Mouse (Mus musculus): ENCODE data around the gene Rbm3.
A peak's percentile ranks its signal among the peaks of the same experiment; 100 is the strongest.
"Not testable (repeated sequence)": the region's sequence is repeated elsewhere in the genome, so short reads cannot be mapped to it uniquely, and the experiment has no call there.

Gene Rbm3

DNA sequence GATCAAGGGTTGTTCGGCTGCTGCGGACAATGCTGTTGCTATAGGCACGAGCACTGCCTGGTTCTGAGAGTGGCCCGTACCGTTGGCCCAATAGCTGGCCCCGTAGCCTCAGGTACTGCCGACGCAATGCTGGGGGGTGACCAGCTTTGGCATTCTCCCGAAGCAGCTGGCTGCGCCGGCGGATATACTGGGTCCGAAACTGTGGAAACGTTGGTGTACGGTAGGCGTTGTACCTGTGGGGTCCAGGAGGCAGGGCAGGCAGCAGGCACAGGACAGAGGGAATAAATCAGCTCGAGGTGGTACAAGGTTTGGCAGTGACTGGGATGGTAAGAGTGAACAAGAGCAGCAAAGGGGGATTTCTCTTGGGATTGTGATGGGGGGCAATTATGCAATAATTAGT, 14.3 kb downstream of the Rbm3 start:
- DNase-seq (ENCODE audit: low spot score): no peak

- DNase-seq (ENCODE audit: low spot score): no peak
Measured at GRCm38 (mm10) chrX:8125235-8125634, 20.4 kb downstream of the Rbm3 start.

DNA sequence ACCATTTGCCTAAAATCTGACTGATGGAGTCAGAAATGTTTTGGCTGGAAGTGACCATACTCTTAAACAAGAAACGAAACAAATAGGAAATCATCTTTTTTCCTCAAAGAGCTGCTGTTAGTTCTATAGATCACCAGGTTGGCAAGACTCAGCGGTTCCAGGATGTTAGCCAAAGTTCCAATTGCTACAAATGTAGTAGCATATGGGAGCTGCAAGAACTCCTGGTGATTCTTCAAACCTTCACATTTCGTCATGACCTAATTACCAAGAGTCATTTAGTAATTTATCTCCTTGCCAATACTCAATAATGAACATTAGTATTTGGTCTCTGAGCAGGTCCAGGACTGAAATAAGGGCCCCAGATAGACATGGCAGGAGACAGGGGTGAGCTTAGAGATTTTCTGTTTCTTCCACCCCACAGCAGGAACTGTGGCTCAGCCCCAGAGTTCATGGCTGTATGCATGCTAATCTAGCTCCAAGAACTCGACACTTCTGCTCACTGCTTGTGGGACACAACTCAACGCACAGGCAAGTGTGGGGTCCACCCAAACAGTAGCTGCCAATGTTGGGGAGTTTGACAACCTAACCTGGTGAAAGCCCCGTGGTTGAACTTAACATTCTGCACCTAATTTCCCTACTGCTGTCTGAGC, 21.7 kb downstream of the Rbm3 start:
- DNase-seq (ENCODE audit: low spot score): no peak

- DNase-seq (ENCODE audit: low spot score): no peak
Measured at GRCm38 (mm10) chrX:8117264-8117663, 28.4 kb downstream of the Rbm3 start.

- no peak for DNase-seq (ENCODE audit: low spot score)
Measured at GRCm38 (mm10) chrX:8115275-8115674, 30.4 kb downstream of the Rbm3 start.

- DNase-seq (ENCODE audit: low spot score): no peak
Measured at GRCm38 (mm10) chrX:8105019-8105418, 40.7 kb downstream of the Rbm3 start.

DNA sequence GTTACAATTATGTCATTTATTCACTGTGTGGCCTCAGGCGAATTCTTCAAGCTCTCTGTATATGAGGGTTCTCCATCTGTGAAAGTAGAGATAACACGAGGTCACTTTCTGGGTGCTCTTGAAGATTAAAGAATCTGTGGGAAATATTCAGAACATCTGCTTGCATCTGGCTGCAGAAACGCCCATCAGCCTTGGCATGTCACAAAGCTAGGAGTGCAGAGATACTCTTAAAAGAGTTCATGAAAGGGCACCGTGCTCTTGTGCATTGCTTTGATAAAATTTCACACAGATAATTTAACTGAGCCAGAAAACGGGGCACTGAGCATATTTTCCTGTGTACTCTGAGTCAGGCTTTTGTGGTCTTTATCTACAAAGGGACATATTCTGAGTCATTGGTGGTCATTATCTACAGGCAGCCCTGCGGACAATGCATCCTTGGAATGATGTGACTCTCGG, 43.4 kb downstream of the Rbm3 start:
- no peak for DNase-seq (ENCODE audit: low spot score)

DNA sequence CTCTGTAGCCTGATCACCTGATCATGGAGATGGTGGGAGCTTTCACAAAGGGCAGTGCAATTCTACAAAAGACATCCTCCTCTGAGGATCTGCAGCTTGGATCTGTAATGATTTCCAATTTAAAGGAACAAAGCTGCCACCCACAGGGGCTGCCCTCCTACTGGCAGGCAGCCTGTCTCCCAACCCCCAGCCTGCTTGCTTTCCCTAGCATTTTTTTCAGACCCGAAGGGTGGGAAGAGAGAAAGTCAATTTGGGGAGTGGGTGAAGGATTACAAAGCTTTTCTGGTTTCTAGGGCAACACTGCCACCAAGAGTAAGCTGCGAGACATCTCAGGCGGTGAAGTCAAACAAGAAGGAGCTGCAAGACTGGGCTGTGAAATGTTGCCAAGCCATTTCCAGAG, 44.7 kb downstream of the Rbm3 start:
- no peak for DNase-seq (ENCODE audit: low spot score)

- DNase-seq (ENCODE audit: low spot score): no peak
Measured at GRCm38 (mm10) chrX:8099435-8099834, 46.2 kb downstream of the Rbm3 start.

GRCm38 (mm10) chrX:8096787-8097242, 48.9 kb downstream of the Rbm3 start:
- DNase-seq (ENCODE audit: low spot score): peak; percentile 96

GRCm38 (mm10) chrX:8096068-8096786, 49.5 kb downstream of the Rbm3 start:
- peak; percentile 72 for DNase-seq (ENCODE audit: low spot score)

- no peak for DNase-seq (ENCODE audit: low spot score)
Measured at GRCm38 (mm10) chrX:8095546-8095945, 50.1 kb downstream of the Rbm3 start.

- not testable (repeated sequence) for DNase-seq (ENCODE audit: low spot score)
Measured at GRCm38 (mm10) chrX:8090954-8091347, 54.7 kb downstream of the Rbm3 start.

- no peak for DNase-seq (ENCODE audit: low spot score)
Measured at GRCm38 (mm10) chrX:8090346-8090953, 55.2 kb downstream of the Rbm3 start, which contains the start of gene Was. TSS of gene Was (minus strand) at chrX:8090498.

- no peak for DNase-seq (ENCODE audit: low spot score)
Measured at GRCm38 (mm10) chrX:8089746-8090145, 55.9 kb downstream of the Rbm3 start.

Measured in urinary bladder, postnatal 14 days (tissue).